Mouse (Mus musculus) liver, postnatal 0 days (tissue): Measurements from ENCODE around the gene Mthfd1l. TPM values are rescaled to one million over a fixed set of nuclear protein-coding genes. Genes with fewer than 3 reads are reported as not detected.
"Not testable (repeated sequence)": the region's sequence is repeated elsewhere in the genome, so short reads cannot be mapped to it uniquely, and the experiment has no call there.

Experiments used
- ATAC-seq: fragments of 200-750 bp; cut with Nextera tagmentation; 2 replicates; pipeline ENCODE4 v1.8.0; 2017; ENCODE audit warnings: mild to moderate bottlenecking, moderate library complexity
- DNase-seq: peaks from one replicate; pipeline ENCODE4 v3.0.0-alpha.2; 2016
- H3K27ac ChIP-seq: fragments of 300-500 bp; sonication (generic); 2 replicates; pipeline ENCODE4 v1.5.1; 2014; ENCODE audit warnings: antibody characterized with exemption, moderate library complexity, mild to moderate bottlenecking, low read depth
- H3K27me3 ChIP-seq: fragments of 300-500 bp; sonication (generic); 2 replicates; pipeline ENCODE4 v1.6.1; 2014; ENCODE audit warnings: low read length, control low read depth, mixed read lengths; ENCODE audit not compliant: insufficient read depth
- H3K36me3 ChIP-seq: fragments of 300-500 bp; sonication (generic); replicated peaks from 2 replicates; pipeline ENCODE4 v1.6.1; 2014; ENCODE audit warnings: mild to moderate bottlenecking, control low read depth, low read length, moderate library complexity, mixed read lengths; ENCODE audit not compliant: insufficient read depth
- H3K4me1 ChIP-seq: fragments of 300-500 bp; sonication (generic); 2 replicates; pipeline ENCODE4 v1.6.1; 2014; ENCODE audit warnings: antibody characterized with exemption, mild to moderate bottlenecking, control low read depth; ENCODE audit not compliant: insufficient read depth
- H3K4me2 ChIP-seq: fragments of 300-500 bp; sonication (generic); 2 replicates; pipeline ENCODE4 v1.6.1; 2014; ENCODE audit warnings: low read depth, mild to moderate bottlenecking, low read length, moderate library complexity, mixed read lengths
- H3K4me3 ChIP-seq: fragments of 300-500 bp; sonication (generic); 2 replicates; pipeline ENCODE4 v1.5.1; 2014; ENCODE audit warnings: low read depth, low read length
- H3K9ac ChIP-seq: fragments of 300-500 bp; sonication (generic); replicated peaks from 2 replicates; pipeline ENCODE4 v1.6.1; 2014; ENCODE audit warnings: mild to moderate bottlenecking, moderate library complexity
- H3K9me3 ChIP-seq: fragments of 300-500 bp; sonication (generic); 2 replicates; pipeline ENCODE4 v1.6.1; 2016; ENCODE audit warnings: mild to moderate bottlenecking, control low read depth, low read length, mixed read lengths
- CTCF ChIP-seq: sonication (generic); IDR thresholded peaks from 2 replicates; pipeline ENCODE4 v1.5.1; 2016; ENCODE audit warnings: antibody characterized with exemption, low read depth
- EP300 ChIP-seq: IDR thresholded peaks from 2 replicates; pipeline ENCODE4 v1.6.1; 2016; ENCODE audit warnings: antibody characterized with exemption, low read depth, mild to moderate bottlenecking
- WGBS: fragments of 180-500 bp; shearing (Covaris S2); extraction: QIAGEN DNeasy Blood & Tissue Kit; methylation state at CpG from one replicate; pipeline ENCODE4 v1.1.7; 2014; ENCODE audit not compliant: insufficient replicate concordance; 5-methylcytosine and 5-hydroxymethylcytosine counted together
- polyA plus RNA-seq: library from polyadenylated mRNA; unstranded; fragments of >200 nt; fragmentation: Nextera tagmentation; extraction: Ambion mirVana; gene quantifications from 2 replicates; pipeline ENCODE4 v1.2.1, GENCODE M21; 2015

Mthfd1l gene
- polyA plus RNA-seq, 1 experiment from 2014 or later = 8.4 TPM

DNA sequence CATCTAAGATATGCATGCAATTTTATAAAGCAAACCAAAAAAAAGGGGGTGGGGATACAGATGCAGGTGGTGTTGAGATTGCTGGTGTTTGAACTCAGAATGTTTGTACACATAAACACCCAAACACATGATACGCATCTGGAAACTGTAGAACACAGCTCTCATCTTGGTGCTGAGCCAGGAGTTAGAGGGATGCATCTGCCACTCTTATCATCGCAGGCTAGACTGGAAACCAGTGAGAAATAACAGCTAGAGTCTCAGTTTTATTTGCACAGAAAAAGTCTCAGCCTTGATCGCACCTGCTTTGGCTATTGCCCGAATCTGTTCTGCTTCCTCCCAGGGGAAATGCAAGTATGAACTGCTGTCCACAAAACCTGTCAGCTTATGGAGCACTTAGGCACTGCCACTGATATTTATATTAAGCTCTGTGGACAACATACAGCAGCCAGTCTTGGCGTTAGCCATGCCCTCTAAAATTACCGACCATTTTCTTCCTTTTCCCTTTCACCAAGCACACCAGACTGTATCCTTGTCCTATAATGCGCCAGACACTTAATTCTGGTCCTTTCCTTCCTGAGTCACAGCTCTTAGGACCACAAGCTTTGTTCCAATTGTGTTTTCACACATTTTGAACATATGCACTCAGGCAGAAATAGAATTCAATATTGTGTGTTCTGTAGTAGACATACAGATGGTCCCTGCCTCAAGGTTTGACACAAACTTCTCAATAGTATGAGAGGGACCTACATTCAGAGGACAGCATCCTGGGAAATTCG, 98.3 kb downstream of the Mthfd1l start:
- no peaks in the 10 kb centered on the region for H3K36me3 ChIP-seq
- no peak overlapping the region for H3K4me2 ChIP-seq
- H3K27me3 ChIP-seq = no peaks in the 10 kb centered on the region
- TF ChIP-seq EP300 = no peak
- TF ChIP-seq CTCF = no peak
- no peaks in the 10 kb centered on the region for H3K9me3 ChIP-seq
- ATAC-seq (no peak), DNase-seq (no peak)
- WGBS = 83% methylated on average over 8 of the region's 8 CpGs
- no peak overlapping the region for H3K27ac ChIP-seq
- no peak overlapping the region for H3K9ac ChIP-seq
- no peaks in the 10 kb centered on the region for H3K4me1 ChIP-seq
- no peak overlapping the region for H3K4me3 ChIP-seq

- no peak for DNase-seq
- WGBS = 84% methylated on average over 6 of the region's 6 CpGs
- Histone ChIP-seq H3K27me3 (no peaks in the 10 kb centered on the region), H3K9me3 (no peaks in the 10 kb centered on the region), H3K4me3 (no peak overlapping the region), H3K9ac (no peak overlapping the region), H3K27ac (no peak overlapping the region), H3K4me2 (no peak overlapping the region), H3K36me3 (no peaks in the 10 kb centered on the region), H3K4me1 (no peaks in the 10 kb centered on the region)
- TF ChIP-seq CTCF (no peak), EP300 (no peak)
- no peak for ATAC-seq
These were observed 99.0 kb downstream of the Mthfd1l start for GRCm38 (mm10) chr10:4071845-4072345.

DNA sequence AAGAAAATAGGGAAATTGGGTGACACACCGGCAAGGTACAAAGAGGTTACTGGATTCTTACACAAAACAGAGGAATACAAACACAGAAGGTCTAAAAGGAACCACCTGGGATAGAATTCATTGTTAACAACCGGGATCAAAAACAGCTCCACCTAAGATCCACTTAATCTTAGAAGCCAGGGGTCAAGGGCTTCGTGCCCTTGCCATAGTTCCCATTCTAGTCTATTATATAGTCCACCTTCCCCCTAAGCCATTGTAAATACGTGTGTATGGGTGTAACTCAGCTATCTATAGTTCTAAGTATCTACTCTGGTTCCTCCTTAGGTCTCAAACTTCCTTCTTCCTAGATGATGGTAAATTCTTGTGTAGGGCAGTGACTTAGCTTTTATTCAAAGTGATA, 99.6 kb downstream of the Mthfd1l start:
- not testable (repeated sequence) for H3K27ac ChIP-seq, H3K4me2 ChIP-seq, H3K9ac ChIP-seq, ATAC-seq, H3K9me3 ChIP-seq, H3K36me3 ChIP-seq, DNase-seq, H3K4me3 ChIP-seq, H3K27me3 ChIP-seq, H3K4me1 ChIP-seq
- WGBS = 73% methylated on average over 4 of the region's 4 CpGs

- Histone ChIP-seq H3K27ac (no peak overlapping the region), H3K4me2 (no peak overlapping the region), H3K27me3 (no peaks in the 10 kb centered on the region), H3K9me3 (no peaks in the 10 kb centered on the region), H3K36me3 (no peaks in the 10 kb centered on the region), H3K4me1 (0 out of 2 replicates have a peak, but pooled peaks cover 3% of the 10 kb centered on the region), H3K4me3 (no peak overlapping the region), H3K9ac (no peak overlapping the region)
- TF ChIP-seq CTCF (no peak), EP300 (no peak)
- ATAC-seq = no peak
- 72% methylated on average over 9 of the region's 9 CpGs for WGBS
- DNase-seq = no peak
These were observed 105.4 kb downstream of the Mthfd1l start for GRCm38 (mm10) chr10:4078220-4078840.

DNA sequence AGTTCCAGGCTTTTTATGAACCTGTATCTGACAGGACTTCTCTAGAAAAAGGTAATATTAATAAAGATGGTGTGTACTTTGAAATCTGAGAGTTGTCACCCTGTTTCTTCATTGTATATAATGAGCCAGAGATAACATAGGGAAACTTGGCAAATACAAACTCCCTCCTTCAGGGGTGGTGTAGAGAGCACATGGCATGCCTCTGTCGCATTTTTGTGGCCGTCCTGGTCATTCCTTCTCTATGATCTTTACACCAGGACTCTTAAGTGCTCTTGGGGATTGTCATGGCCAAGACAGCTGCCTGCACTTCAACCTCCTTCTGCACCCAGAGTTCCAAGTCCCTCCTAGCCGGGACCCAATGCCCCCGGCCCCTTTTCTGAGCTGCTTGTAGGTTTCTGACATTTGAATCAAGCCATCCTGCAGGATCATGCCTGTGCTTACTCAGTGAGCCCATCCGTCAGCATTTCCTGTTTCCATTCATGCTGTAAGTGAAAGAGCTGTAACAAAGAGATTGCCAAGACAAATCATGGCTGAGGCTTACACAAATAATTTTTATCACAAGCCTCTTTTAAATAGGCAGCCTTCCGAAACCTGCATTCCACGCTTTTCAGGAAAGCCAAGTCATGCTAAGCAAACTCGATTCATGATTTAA, 106.2 kb downstream of the Mthfd1l start:
- Histone ChIP-seq H3K4me1 (0 out of 2 replicates have a peak, but pooled peaks cover 3% of the 10 kb centered on the region), H3K4me2 (peak overlapping the region; percentile 50; the same call in 1 of the 2 replicates), H3K27ac (peak overlapping the region; percentile 46), H3K4me3 (no peak overlapping the region), H3K27me3 (no peaks in the 10 kb centered on the region), H3K36me3 (no peaks in the 10 kb centered on the region), H3K9me3 (no peaks in the 10 kb centered on the region), H3K9ac (no peak overlapping the region)
- DNase-seq = no peak
- TF ChIP-seq EP300 = no peak
- no peak for TF ChIP-seq CTCF
- ATAC-seq = peak; percentile 43; the same call in 1 of the 2 replicates
- 56% methylated on average over 8 of the region's 8 CpGs for WGBS

DNA sequence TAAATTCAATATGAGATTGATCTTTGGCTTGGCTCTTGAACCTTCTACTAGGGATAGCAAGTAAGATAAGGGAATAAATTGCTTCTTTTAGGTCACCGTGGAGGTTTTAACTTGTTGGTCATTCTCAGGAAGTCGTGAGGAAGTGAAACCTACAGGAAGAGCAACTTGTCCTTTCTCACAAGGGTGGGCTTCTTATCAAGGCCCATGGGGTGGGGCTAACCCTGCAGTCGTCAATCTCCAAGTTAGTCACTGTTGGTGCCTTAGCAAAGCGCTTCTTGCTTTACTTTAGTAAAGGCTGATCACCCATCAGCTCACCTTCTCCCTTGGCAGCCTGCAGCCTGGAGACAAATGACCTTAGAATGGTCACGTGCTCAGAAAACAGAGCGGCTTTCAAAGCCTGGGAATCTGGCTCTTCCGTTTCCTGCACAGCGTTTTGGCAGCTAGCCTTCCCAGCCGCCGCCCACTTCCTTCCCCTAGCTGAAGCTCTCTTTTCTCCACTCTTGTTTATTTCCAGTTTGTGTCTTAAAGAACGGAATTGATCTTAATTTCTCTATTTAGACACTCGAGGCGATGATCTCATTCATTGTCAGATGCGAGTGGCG, 106.8 kb downstream of the Mthfd1l start:
- TF ChIP-seq CTCF (no peak), EP300 (no peak)

More for the DNA sequence above, 106.8 kb downstream of the Mthfd1l start:
- ATAC-seq = peak; percentile 50
- Histone ChIP-seq H3K4me2 (peak overlapping the region; percentile 50), H3K9me3 (no peaks in the 10 kb centered on the region), H3K36me3 (no peaks in the 10 kb centered on the region), H3K27me3 (no peaks in the 10 kb centered on the region), H3K4me1 (0 out of 2 replicates have a peak, but pooled peaks cover 3% of the 10 kb centered on the region), H3K9ac (no peak overlapping the region), H3K27ac (peak overlapping the region; percentile 46), H3K4me3 (no peak overlapping the region)
- 37% methylated on average over 15 of the region's 15 CpGs for WGBS
- DNase-seq = peak; percentile 37
